Mouse (Mus musculus) common myeloid progenitor, adult 5-6 weeks (primary cell): ENCODE data around the gene Prl8a2. TPM values are rescaled to one million over a fixed set of nuclear protein-coding genes. Genes with fewer than 3 reads are reported as not detected.

Source experiments
- ATAC-seq: replicated peaks from 2 replicates; pipeline ENCODE4 v1.8.0; 2016; ENCODE audit warnings: low read depth, mild to moderate bottlenecking, moderate TSS enrichment, inconsistent platforms; ENCODE audit not compliant: poor library complexity, severe bottlenecking
- total RNA-seq: library from RNA; stranded (forward); fragments of 200-1000, 187-1606 nt; gene quantifications from 2 replicates; pipeline ENCODE4 v1.2.3, GENCODE M21; 2017

Gene Prl8a2
- total RNA-seq: not detected in 2 replicates

GRCm38 (mm10) chr13:27345373-27345772 is at the start of gene Prl8a2:
Prl8a2 (plus strand) TSS chr13:27345673.
- no peak for ATAC-seq

- no peak for ATAC-seq
These were observed 32.9 kb upstream of the Prl8a2 start, which contains the start of gene Prl6a1 for GRCm38 (mm10) chr13:27312334-27313225. Prl6a1 (plus strand) TSS chr13:27312627.

GRCm38 (mm10) chr13:27334989-27335388 is 10.5 kb upstream of the Prl8a2 start:
- ATAC-seq: no peak

GRCm38 (mm10) chr13:27342733-27343275 is 2.7 kb upstream of the Prl8a2 start:
- ATAC-seq: no peak

GRCm38 (mm10) chr13:27390746-27391145 is 45.3 kb downstream of the Prl8a2 start, which contains the start of gene Prl2b1:
Prl2b1 (minus strand) TSS chr13:27390846.
- ATAC-seq: no peak

GRCm38 (mm10) chr13:27399061-27399724 is 53.7 kb downstream of the Prl8a2 start:
- no peak for ATAC-seq

Other genes starting within 250 kb of the Prl8a2 start
- gene Prl3d2, start 224.0 kb upstream of the Prl8a2 start, total RNA-seq: not detected in 2 replicates
- not detected in 2 replicates for gene Prl3d3, start 188.9 kb upstream of the Prl8a2 start, total RNA-seq
- gene Prl3c1, start 149.0 kb upstream of the Prl8a2 start, total RNA-seq: not detected in 2 replicates
- gene Prl3b1, start 103.8 kb upstream of the Prl8a2 start, total RNA-seq: not detected in 2 replicates
- gene Prl3a1, start 86.2 kb upstream of the Prl8a2 start, total RNA-seq: not detected in 2 replicates
- not detected in 2 replicates for gene Prl6a1, start 33.0 kb upstream of the Prl8a2 start, total RNA-seq
- not detected in 2 replicates for gene Prl2b1, start 45.2 kb downstream of the Prl8a2 start, total RNA-seq
- not detected in 2 replicates for gene Prl8a6, start 93.0 kb downstream of the Prl8a2 start, total RNA-seq
- gene Prl8a8, start 167.5 kb downstream of the Prl8a2 start, total RNA-seq: not detected in 2 replicates
- gene Prl8a9, start 218.9 kb downstream of the Prl8a2 start, total RNA-seq: not detected in 2 replicates
- not detected in 2 replicates for gene Prl8a1, start 236.5 kb downstream of the Prl8a2 start, total RNA-seq